Mouse (Mus musculus): ENCODE data around the gene Tmem145.

GRCm38 (mm10) chr7:25277405-25277804 lies 28.5 kb upstream of the Tmem145 start:
- no peak for TF ChIP-seq CTCF (IDR thresholded peaks at IDR 0.05; ENCODE audit: low read depth, low read length)
- no peak for TF ChIP-seq POLR2A (IDR thresholded peaks at IDR 0.05; ENCODE audit: borderline replicate concordance, low read depth, low read length)

All from bone marrow macrophage, adult 2 months (primary cell).